Mouse (Mus musculus): ENCODE results near the gene Zfp106.

DNA sequence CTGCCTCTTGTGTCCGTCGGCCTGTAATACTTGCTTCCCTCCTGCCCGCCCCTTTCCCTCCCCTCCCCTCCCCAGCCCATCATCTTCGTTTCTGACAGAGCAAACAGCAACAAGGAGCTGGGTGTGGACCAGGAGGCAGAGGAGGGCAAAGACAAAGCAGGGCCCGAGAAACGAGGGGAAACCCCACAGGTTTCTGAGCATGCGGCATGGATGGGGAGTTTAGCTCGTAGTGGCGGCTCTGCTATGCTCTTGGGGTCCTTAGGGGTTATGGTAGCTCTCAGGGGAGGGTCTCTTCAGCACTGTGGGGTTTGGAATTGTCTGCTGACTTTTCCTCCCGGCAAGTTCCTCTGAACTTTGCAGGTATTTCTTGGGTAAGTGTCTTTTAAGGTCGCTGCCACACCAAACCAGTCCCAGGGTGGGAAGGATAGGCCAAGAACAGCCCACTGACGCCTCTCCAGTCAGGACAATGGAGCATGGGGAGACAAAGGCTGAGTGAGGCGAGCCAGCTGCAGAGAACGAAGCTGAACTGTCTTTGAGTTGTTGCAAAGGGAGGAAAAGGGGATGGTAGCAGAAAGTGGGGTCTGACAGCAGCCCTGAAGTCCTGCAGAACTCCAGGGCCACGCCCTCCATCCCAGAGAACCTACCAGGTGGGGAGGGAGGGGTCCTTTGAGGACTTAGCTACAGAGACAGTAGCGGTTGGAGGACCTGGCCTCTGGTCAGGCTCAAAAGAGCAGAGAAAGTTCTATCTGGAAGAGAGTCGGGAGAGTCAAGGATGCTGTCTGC is 62.3 kb downstream of the Zfp106 start:
- no peak for TF ChIP-seq CTCF (IDR thresholded peaks at IDR 0.05; ENCODE audit: borderline replicate concordance, insufficient read depth, low read depth, low read length)
- TF ChIP-seq POLR2A (IDR thresholded peaks at IDR 0.05; ENCODE audit: borderline replicate concordance, insufficient read depth, low read length), result no peak
